Mouse (Mus musculus) common myeloid progenitor, adult 5-6 weeks (primary cell): ENCODE measurements around the gene Gpr156. TPM values are rescaled to one million over a fixed set of nuclear protein-coding genes. Genes with fewer than 3 reads are reported as not detected.

Experiments used
- ATAC-seq: replicated peaks from 2 replicates; pipeline ENCODE4 v1.8.0; 2016; ENCODE audit warnings: low read depth, mild to moderate bottlenecking, moderate TSS enrichment, inconsistent platforms; ENCODE audit not compliant: poor library complexity, severe bottlenecking
- total RNA-seq: library from RNA; stranded (forward); fragments of 200-1000, 187-1606 nt; gene quantifications from 2 replicates; pipeline ENCODE4 v1.2.3, GENCODE M21; 2017

Gene Gpr156
- total RNA-seq, 1 experiment from 2014 or later = not detected

- ATAC-seq = no peak
Observed at GRCm38 (mm10) chr16:38042160-38042559, 125.9 kb downstream of the Gpr156 start.

DNA sequence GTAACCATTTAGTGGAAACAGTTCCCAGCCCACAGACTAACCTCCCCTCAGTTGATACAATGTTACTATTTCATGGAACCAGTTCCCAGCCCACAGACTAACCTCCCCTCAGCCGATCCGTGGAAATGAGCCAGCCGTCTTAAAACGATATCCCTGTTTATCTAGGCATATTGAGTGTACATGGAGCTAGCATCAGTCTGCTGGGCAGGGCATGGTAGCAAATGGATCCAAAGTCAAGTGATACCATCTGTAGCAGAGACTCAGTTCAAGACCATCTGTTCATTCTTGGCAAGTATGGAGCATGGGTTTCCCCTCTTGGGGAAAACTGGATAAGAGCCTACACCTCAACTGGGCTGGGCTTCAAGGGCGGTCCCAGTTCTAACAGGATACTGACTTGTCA is 128.3 kb downstream of the Gpr156 start:
- no peak for ATAC-seq

DNA sequence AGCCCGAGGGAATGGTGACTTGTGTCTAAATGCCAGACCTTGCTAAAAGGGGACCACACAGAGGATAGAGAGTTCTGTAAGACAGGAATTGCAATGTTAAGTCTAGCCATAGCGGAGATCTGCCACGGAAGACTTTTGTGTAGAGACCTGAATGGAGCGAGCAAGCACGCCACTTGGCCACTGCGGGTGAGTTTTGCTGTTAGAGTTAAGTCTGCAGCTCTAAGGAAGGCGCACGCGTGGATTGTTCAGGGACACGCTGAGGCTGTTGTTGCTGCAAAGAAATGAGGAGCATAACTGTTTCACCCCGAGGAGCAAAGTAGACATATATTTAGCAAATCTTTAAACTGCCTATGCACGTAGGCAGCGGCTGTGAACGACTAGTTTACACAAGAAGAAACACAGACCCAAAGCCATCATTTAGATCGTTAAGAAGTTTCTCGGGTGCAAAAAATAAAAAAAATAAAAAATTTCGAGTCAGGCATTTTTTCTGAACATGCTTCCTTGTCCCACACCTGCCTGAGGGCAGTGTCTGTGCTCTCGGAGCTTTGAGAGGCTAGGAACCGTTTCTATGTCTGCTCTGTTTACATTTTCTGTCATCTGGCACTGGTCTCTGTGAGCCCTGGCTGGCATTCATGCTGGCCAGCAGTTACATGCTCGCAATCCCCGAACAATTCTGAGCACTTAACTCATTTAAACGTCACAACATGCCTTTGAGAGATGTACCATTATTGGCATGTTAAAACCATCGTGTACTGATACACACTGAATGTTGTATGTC is 131.7 kb downstream of the Gpr156 start:
- no peak for ATAC-seq

Other genes with a start within 250 kb of the Gpr156 start
- gene Fstl1, start 139.6 kb upstream of the Gpr156 start, total RNA-seq = 0.53 and 1.0 TPM in 2 replicates
- gene Gm36028, start 55.4 kb upstream of the Gpr156 start, total RNA-seq = 0.64 TPM in 1 of 2 replicates, not detected in the other
- 50.5 and 64.4 TPM in 2 replicates for gene Lrrc58, start 48.1 kb upstream of the Gpr156 start, total RNA-seq
- 44.9 and 50.9 TPM in 2 replicates for gene Gsk3b, start 172.5 kb downstream of the Gpr156 start, total RNA-seq